Mouse (Mus musculus) ES-Bruce4 (cell line): Measurements from ENCODE around the gene Zfp292.

ENCODE experiments used
- CTCF ChIP-seq: IDR thresholded peaks from one replicate; pipeline ENCODE4 v1.8.1; 2011; ENCODE audit warnings: low read depth, low read length
- POLR2A ChIP-seq: IDR thresholded peaks from one replicate; pipeline ENCODE4 v1.8.1; 2011; ENCODE audit warnings: low read length; ENCODE audit not compliant: insufficient read depth

- no peak for TF ChIP-seq CTCF
- no peak for TF ChIP-seq POLR2A
Observed at GRCm38 (mm10) chr4:34900155-34900554, 17.4 kb upstream of the Zfp292 start.
